27 mouse cellular contexts compared by ENCODE assay signal in the genomic region with DNA sequence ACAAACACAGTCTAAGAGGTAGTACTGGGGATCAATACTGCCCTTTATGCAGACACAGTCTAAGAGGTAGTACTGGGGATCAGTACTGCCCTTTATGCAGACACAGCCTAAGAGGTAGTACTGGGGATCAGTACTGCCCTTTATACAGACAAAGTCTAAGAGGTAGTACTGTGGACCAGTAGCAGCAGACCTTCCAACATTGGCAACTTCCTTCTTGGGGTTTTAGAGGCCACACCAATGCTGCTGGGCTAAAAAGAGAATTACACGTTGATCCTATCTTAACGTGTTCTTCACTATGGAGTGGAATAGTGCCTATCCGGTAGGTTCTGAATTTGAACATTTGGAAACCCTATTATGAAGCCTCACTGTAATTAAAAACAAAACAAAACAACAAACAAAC. TPM values are rescaled to one million over a fixed set of nuclear protein-coding genes. Genes with fewer than 3 reads are reported as not detected.
DNase-seq lines count a peak whose midpoint lies in the region; ATAC-seq and TF ChIP-seq lines count a peak whose summit lies in the region.
"Had no signal": no experiment of that assay in that cellular context is flagged by ENCODE, and none has a peak within 500 bp of the region (broad histone marks: within the 10 kb centered on the region; RNA-seq: fewer than 3 reads in every experiment).

No protein-coding gene starts in this region.

- no peaks in the 10 kb centered on the region for H3K36me3 ChIP-seq in liver, adult 2 months (ENCODE audit: control insufficient read depth, insufficient read depth, low read length)
- H3K36me3 ChIP-seq in liver, embryonic 12.5 days = no peaks in the 10 kb centered on the region
- H3K36me3 ChIP-seq: embryonic facial prominence, embryonic 12.5 days; embryonic facial prominence, embryonic 15.5 days; heart, embryonic 12.5 days; heart, embryonic 15.5 days had no signal

- no peak overlapping the region for H3K9ac ChIP-seq in liver, adult 2 months (ENCODE audit: low read depth, low read length)
- H3K9ac ChIP-seq in liver, embryonic 12.5 days = no peak overlapping the region
- H3K9ac ChIP-seq: embryonic facial prominence, embryonic 12.5 days; embryonic facial prominence, embryonic 15.5 days; forebrain, postnatal 0 days; heart, embryonic 12.5 days; heart, embryonic 15.5 days; hindbrain, embryonic 14.5 days had no signal

- TF ChIP-seq POLR2A in liver, adult 2 months (IDR thresholded peaks at IDR 0.05; ENCODE audit: extremely low read depth, insufficient read depth, low read length) = no peak
- no peak for TF ChIP-seq POLR2A in bone marrow, adult 2 months (IDR thresholded peaks at IDR 0.05; ENCODE audit: borderline replicate concordance, control insufficient read depth, low read depth, low read length)

- H3K4me3 ChIP-seq in liver, adult 2 months (ENCODE audit: insufficient read depth, low read depth, low read length) = no peak overlapping the region
- H3K4me3 ChIP-seq in liver, embryonic 12.5 days = no peak overlapping the region
- no peak overlapping the region for H3K4me3 ChIP-seq in bone marrow, adult 2 months (replicated peaks; ENCODE audit: control insufficient read depth, low read depth, low read length)
- H3K4me3 ChIP-seq: embryonic facial prominence, embryonic 12.5 days; embryonic facial prominence, embryonic 15.5 days; heart, embryonic 12.5 days; heart, embryonic 15.5 days had no signal

- 84% methylated on average over 3 of the region's 3 CpGs for WGBS in liver, adult 2 months
- 39% methylated on average over 3 of the region's 3 CpGs for WGBS in liver, embryonic 12.5 days (ENCODE audit: insufficient replicate concordance)
- whole genome bisulfite sequencing in bone marrow, adult 2 months = 20% methylated on average over 3 of the region's 3 CpGs

- DNase-seq in liver, adult 2 months (ENCODE audit: extremely low read depth, low read depth, low spot score) = peak; percentile 29
- DNase-seq in heart, adult 18-20 months = no peak
- DNase-seq in adrenal gland, postnatal 36 days = no peak
- no peak for DNase-seq in thymus, postnatal 10 days (ENCODE audit: low spot score in 2 of 2)
- DNase-seq: adrenal gland, adult 8-10 months; adrenal gland, postnatal 25 days; cerebellum, adult 18-20 months; cerebellum, adult 9-10 months; cerebellum, postnatal 14 days; forebrain, postnatal 0 days; gastrocnemius, postnatal 25 days; heart, adult 11 months; heart, postnatal 10 days; heart, postnatal 36 days had no signal

- TF ChIP-seq CTCF in liver, adult 2 months (IDR thresholded peaks at IDR 0.05; ENCODE audit: low read depth, low read length) = no peak
- TF ChIP-seq CTCF in bone marrow, adult 2 months (IDR thresholded peaks at IDR 0.05; ENCODE audit: control insufficient read depth, insufficient read depth, low read length) = no peak

- no peak overlapping the region for H3K27ac ChIP-seq in liver, adult 2 months (replicated peaks; ENCODE audit: insufficient read depth, low read depth, low read length)
- H3K27ac ChIP-seq in liver, embryonic 12.5 days = no peak overlapping the region
- peak overlapping the region; percentile 82; the same call in 1 of the 2 replicates for H3K27ac ChIP-seq in bone marrow, adult 2 months (ENCODE audit: control insufficient read depth, insufficient read depth, low read depth, low read length, poor library complexity)
- H3K27ac ChIP-seq: embryonic facial prominence, embryonic 12.5 days; embryonic facial prominence, embryonic 15.5 days; heart, embryonic 15.5 days; hindbrain, embryonic 14.5 days; hindbrain, postnatal 0 days had no signal

- peaks cover 10% of the 10 kb centered on the region for H3K4me1 ChIP-seq in liver, adult 2 months (ENCODE audit: control insufficient read depth, insufficient read depth, low read length)
- H3K4me1 ChIP-seq in liver, embryonic 12.5 days = peaks cover 13% of the 10 kb centered on the region
- H3K4me1 ChIP-seq in bone marrow, adult 2 months (ENCODE audit: control insufficient read depth, insufficient read depth, low read length) = peaks cover 3% of the 10 kb centered on the region; the same call in 1 of the 2 replicates

- H3K79me2 ChIP-seq in liver, adult 2 months (ENCODE audit: control insufficient read depth, insufficient read depth, low read length) = no peaks in the 10 kb centered on the region

- no peaks in the 10 kb centered on the region for H3K27me3 ChIP-seq in liver, adult 2 months (ENCODE audit: control insufficient read depth, insufficient read depth, low read length)
- peaks cover 7% of the 10 kb centered on the region; the same call in 1 of the 2 replicates for H3K27me3 ChIP-seq in liver, embryonic 12.5 days (replicated peaks)
- H3K27me3 ChIP-seq: embryonic facial prominence, embryonic 12.5 days; embryonic facial prominence, embryonic 15.5 days; heart, embryonic 12.5 days; heart, embryonic 15.5 days had no signal

- no peak for ATAC-seq in liver, embryonic 12.5 days
- ATAC-seq in granulocyte monocyte progenitor cell, adult 5-6 weeks (replicated peaks; ENCODE audit: poor library complexity, severe bottlenecking) = peak; percentile 61
- ATAC-seq in megakaryocyte, adult 5-6 weeks (ENCODE audit: poor library complexity, severe bottlenecking) = peak; percentile 71
- ATAC-seq: activated CD4-positive, CD25-positive, alpha-beta regulatory T cell, adult 4 months; forebrain, embryonic 14.5 days; forebrain, postnatal 0 days; hindbrain, postnatal 0 days; inflammation-experienced regulatory T-cells, adult 6 months had no signal

- H3K4me2 ChIP-seq in liver, embryonic 12.5 days = no peak overlapping the region
- H3K4me2 ChIP-seq: embryonic facial prominence, embryonic 12.5 days; embryonic facial prominence, embryonic 15.5 days; heart, embryonic 12.5 days; heart, embryonic 15.5 days; hindbrain, embryonic 14.5 days had no signal

- no peaks in the 10 kb centered on the region for H3K9me3 ChIP-seq in liver, embryonic 12.5 days (replicated peaks)
- H3K9me3 ChIP-seq: embryonic facial prominence, embryonic 12.5 days; embryonic facial prominence, embryonic 15.5 days; heart, embryonic 12.5 days; heart, embryonic 15.5 days had no signal

RNA-seq across cellular contexts. Expression of gene Irs2, which starts 7.4 kb away (rescaled TPM):
- total RNA-seq in liver, adult 2 months (2014; rRNA removed) = 8.6 and 19.2 TPM in 2 replicates
- polyA plus RNA-seq in liver, adult 2 months (2012; rRNA removed) = 4.8 and 5.7 TPM in 2 replicates
- 9.6 and 10.4 TPM in 2 replicates for polyA plus RNA-seq in liver, embryonic 12.5 days (2016; fragmentation: Nextera tagmentation; extraction: Ambion mirVana)
- polyA plus RNA-seq in bone marrow, adult 2 months (2011; ENCODE audit: insufficient read depth, insufficient read length, low replicate concordance, missing spikeins) = 4.1 and 10.5 TPM in 2 replicates
- 3.5 and 5.3 TPM in 2 replicates for total RNA-seq in granulocyte monocyte progenitor cell, adult 5-6 weeks (2014; fragmentation: Nextera tagmentation)
- 2.3 and 2.7 TPM in 2 replicates for total RNA-seq in granulocyte monocyte progenitor cell, adult 5-6 weeks (2017)
- total RNA-seq in megakaryocyte, adult 5-6 weeks (2015) = 12.3 and 12.5 TPM in 2 replicates
- 7.6 and 10.9 TPM in 2 replicates for total RNA-seq in megakaryocyte, adult 5-6 weeks (2017)
- 10 to 100 TPM; 17.8 to 18.5 TPM for total RNA-seq in heart, adult 18-20 months (2021)
- total RNA-seq in adrenal gland, postnatal 36 days (2021) = 10 to 100 TPM; 47.4 to 60.1 TPM
